In the genomic region with DNA sequence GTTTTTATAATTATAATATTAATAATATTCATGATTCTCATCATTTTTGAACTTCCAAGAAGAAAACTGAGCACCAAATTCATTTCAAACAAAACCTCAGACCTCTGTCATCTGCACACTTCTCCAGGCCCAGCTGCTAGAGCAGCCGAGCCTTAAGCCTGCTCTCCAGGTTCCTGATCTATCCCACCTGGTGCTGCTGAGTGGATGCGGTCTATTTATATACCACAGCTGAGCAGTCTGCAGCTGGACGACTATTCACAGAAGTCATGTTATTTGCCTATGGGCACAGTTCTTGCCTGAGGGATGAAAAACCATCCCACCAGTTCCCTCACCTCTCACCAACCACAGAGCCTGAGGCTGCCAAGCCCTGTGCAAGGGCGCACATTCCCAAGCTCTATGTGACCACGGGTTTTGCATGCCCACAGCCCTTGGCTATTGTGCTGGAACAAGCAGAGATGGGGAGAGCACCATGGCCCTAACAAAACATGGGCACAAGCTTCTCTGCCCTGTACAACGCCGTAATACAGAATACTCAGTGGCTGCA, we compare ENCODE assay signal across 21 mouse cellular contexts. TPM values are rescaled to one million over a fixed set of nuclear protein-coding genes. Genes with fewer than 3 reads are reported as not detected.
A peak's percentile ranks its signal among the peaks of the same experiment; 100 is the strongest.
DNase-seq lines count a peak whose midpoint lies in the region; ATAC-seq and TF ChIP-seq lines count a peak whose summit lies in the region.
"Had no signal": no experiment of that assay in that cellular context is flagged by ENCODE, and none has a peak within 500 bp of the region (broad histone marks: within the 10 kb centered on the region; RNA-seq: fewer than 3 reads in every experiment).

No protein-coding gene starts in this region.

- 47% methylated on average over 7 of the region's 7 CpGs for WGBS in heart, embryonic 14.5 days
- 55% methylated on average over 7 of the region's 7 CpGs for WGBS in kidney, adult 2 months
- WGBS in limb, embryonic 14.5 days = 44% methylated on average over 7 of the region's 7 CpGs

- no peaks in the 10 kb centered on the region for H3K9me3 ChIP-seq in heart, embryonic 14.5 days (ENCODE audit: control insufficient read depth, low read length)
- no peaks in the 10 kb centered on the region for H3K9me3 ChIP-seq in limb, embryonic 14.5 days (ENCODE audit: control insufficient read depth, low read length)
- H3K9me3 ChIP-seq: hindbrain, embryonic 15.5 days; liver, embryonic 13.5 days had no signal

- no peak overlapping the region for H3K9ac ChIP-seq in heart, embryonic 14.5 days (ENCODE audit: low read length)
- no peak overlapping the region for H3K9ac ChIP-seq in limb, embryonic 14.5 days (ENCODE audit: low read depth, low read length, severe bottlenecking)
- H3K9ac ChIP-seq: hindbrain, embryonic 15.5 days; liver, embryonic 13.5 days had no signal

- TF ChIP-seq POLR2A in kidney, adult 2 months (IDR thresholded peaks at IDR 0.05; ENCODE audit: low read depth, low read length) = no peak
- no peak for TF ChIP-seq POLR2A in limb, embryonic 14.5 days (IDR thresholded peaks at IDR 0.05; ENCODE audit: borderline replicate concordance, extremely low read depth, insufficient read depth, insufficient read length)

- H3K36me3 ChIP-seq in heart, embryonic 14.5 days (ENCODE audit: control insufficient read depth, insufficient read depth, low read length) = no peaks in the 10 kb centered on the region
- H3K36me3 ChIP-seq in kidney, adult 2 months (ENCODE audit: control insufficient read depth, insufficient read depth, low read length) = no peaks in the 10 kb centered on the region
- no peaks in the 10 kb centered on the region for H3K36me3 ChIP-seq in limb, embryonic 14.5 days (ENCODE audit: control insufficient read depth, insufficient read depth, low read length)
- H3K36me3 ChIP-seq: hindbrain, embryonic 15.5 days; liver, embryonic 13.5 days had no signal

- TF ChIP-seq CTCF in kidney, adult 2 months (conservative IDR thresholded peaks at IDR 0.05; ENCODE audit: insufficient read depth, insufficient read length, low read depth, low read length) = no peak

- H3K4me2 ChIP-seq in heart, embryonic 14.5 days (ENCODE audit: low read length) = no peak overlapping the region
- no peak overlapping the region for H3K4me2 ChIP-seq in limb, embryonic 14.5 days (replicated peaks; ENCODE audit: low read depth, low read length, severe bottlenecking)
- H3K4me2 ChIP-seq: heart, embryonic 11.5 days; hindbrain, embryonic 15.5 days; liver, embryonic 13.5 days; midbrain, embryonic 11.5 days had no signal

- ATAC-seq in heart, embryonic 14.5 days (ENCODE audit: insufficient number of reproducible peaks, insufficient read depth, low FRiP score, low read depth) = peak; percentile 65; the same call in 1 of the 2 replicates
- peak; percentile 83 for ATAC-seq in limb, embryonic 14.5 days (ENCODE audit: low FRiP score, low read depth)
- ATAC-seq: forebrain, embryonic 16.5 days had no signal

- peaks cover 5 to 7% of the 10 kb centered on the region in 2 experiments; a peak in 3 of 4 replicates for H3K4me1 ChIP-seq in heart, embryonic 14.5 days (ENCODE audit: control insufficient read depth in 2 of 2, insufficient read depth in 2 of 2, low read length in 2 of 2)
- H3K4me1 ChIP-seq in kidney, adult 2 months (ENCODE audit: control insufficient read depth, insufficient read depth, low read length) = peaks cover 16% of the 10 kb centered on the region
- peaks cover 4% of the 10 kb centered on the region for H3K4me1 ChIP-seq in brown adipose tissue, adult 24 weeks (ENCODE audit: control insufficient read depth, insufficient read depth, insufficient read length, low read length)
- H3K4me1 ChIP-seq in limb, embryonic 14.5 days (ENCODE audit: control insufficient read depth, insufficient read depth, low read length) = peaks cover 16% of the 10 kb centered on the region
- H3K4me1 ChIP-seq: hindbrain, embryonic 15.5 days had no signal

- no peaks in the 10 kb centered on the region for H3K27me3 ChIP-seq in heart, embryonic 14.5 days (ENCODE audit: control insufficient read depth, insufficient read depth, low read length)
- H3K27me3 ChIP-seq in kidney, adult 2 months (replicated peaks; ENCODE audit: control insufficient read depth, insufficient read depth, low read length) = no peaks in the 10 kb centered on the region
- H3K27me3 ChIP-seq in limb, embryonic 14.5 days (ENCODE audit: control insufficient read depth, insufficient read depth, low read length) = no peaks in the 10 kb centered on the region; the same call in 1 of the 2 replicates
- H3K27me3 ChIP-seq: hindbrain, embryonic 15.5 days had no signal

- DNase-seq in heart, adult 18-20 months = no peak
- peak; percentile 41 for DNase-seq in kidney, adult 2 months
- no peak for DNase-seq in kidney, postnatal 10 days
- peak; percentile 49 for DNase-seq in limb, embryonic 14.5 days (ENCODE audit: low spot score)
- DNase-seq in spleen, adult 12 weeks (ENCODE audit: low spot score) = no peak
- DNase-seq in right cerebral cortex, adult 18-20 months = no peak
- DNase-seq: cerebellum, adult 11 months; liver, embryonic 13.5 days; lung, postnatal 4 days; retina, postnatal 1 day; thymus, postnatal 25 days had no signal

- no peak overlapping the region for H3K4me3 ChIP-seq in heart, embryonic 14.5 days (ENCODE audit: control insufficient read depth in 1 of 2, insufficient read depth in 1 of 2, low read depth in 1 of 2, low read length in 2 of 2)
- H3K4me3 ChIP-seq in kidney, adult 2 months (ENCODE audit: insufficient read depth, low read depth, low read length) = no peak overlapping the region
- H3K4me3 ChIP-seq in brown adipose tissue, adult 24 weeks (ENCODE audit: insufficient read depth, low read depth, low read length) = no peak overlapping the region
- no peak overlapping the region for H3K4me3 ChIP-seq in limb, embryonic 14.5 days (replicated peaks; ENCODE audit: low read length)
- H3K4me3 ChIP-seq: erythroblast, embryonic 14.5 days; hindbrain, embryonic 15.5 days; liver, embryonic 13.5 days had no signal

- no peak overlapping the region for H3K27ac ChIP-seq in heart, embryonic 14.5 days (replicated peaks in 1 of 2; ENCODE audit: control insufficient read depth in 1 of 2, insufficient read depth in 1 of 2, low read depth in 2 of 2, low read length in 2 of 2)
- peak overlapping the region; percentile 53 for H3K27ac ChIP-seq in kidney, adult 2 months (ENCODE audit: insufficient read depth, low read depth, low read length)
- H3K27ac ChIP-seq in brown adipose tissue, adult 24 weeks (replicated peaks; ENCODE audit: low read depth, low read length) = peak overlapping the region; percentile 21; the same call in 1 of the 2 replicates
- H3K27ac ChIP-seq in limb, embryonic 14.5 days (replicated peaks; ENCODE audit: low read depth, low read length) = no peak overlapping the region
- H3K27ac ChIP-seq: hindbrain, embryonic 15.5 days; liver, embryonic 13.5 days had no signal

RNA-seq across cellular contexts. Expression of a gene that starts 13.6 kb away (rescaled TPM):
- polyA plus RNA-seq in heart, embryonic 14.5 days (2014; fragmentation: Nextera tagmentation; extraction: Ambion mirVana) = 0.20 TPM in 1 of 2 replicates, not detected in the other
- 1 to 10 TPM in 1 of 2 experiments, not detected in 1; 1.3 TPM for total RNA-seq in heart, adult 18-20 months (2021)
- 22.3 and 28.8 TPM in 2 replicates for polyA plus RNA-seq in kidney, adult 2 months (2012; rRNA removed)
- polyA plus RNA-seq in brown adipose tissue, adult 24 weeks (2012; ENCODE audit: insufficient read depth, insufficient read length, missing spikeins) = not detected in 2 replicates
- polyA plus RNA-seq in limb, embryonic 14.5 days (2012; rRNA removed) = 0.35 and 0.50 TPM in 2 replicates
- 0.30 and 0.58 TPM in 2 replicates for polyA plus RNA-seq in limb, embryonic 14.5 days (2014; fragmentation: Nextera tagmentation; extraction: Ambion mirVana)
- total RNA-seq: common myeloid progenitor, adult 5-6 weeks; gastrocnemius, adult 8-10 months; layer of hippocampus, postnatal 14 days had no signal
- polyA plus RNA-seq: midbrain, embryonic 11.5 days had no signal

Comparison
In these comparisons a context has a peak if more than half of its experiments do, and no peak if none do; other contexts are left out.
1. DNase-seq: peak in kidney, adult 2 months (single experiment) and limb, embryonic 14.5 days (single experiment); none in heart, adult 18-20 months (0 of 2), kidney, postnatal 10 days (single experiment), spleen, adult 12 weeks (single experiment) and right cerebral cortex, adult 18-20 months (single experiment).
2. H3K27ac ChIP-seq: peak in kidney, adult 2 months (single experiment) and brown adipose tissue, adult 24 weeks (single experiment); none in heart, embryonic 14.5 days (0 of 2) and limb, embryonic 14.5 days (single experiment).
3. RNA of a gene that starts 13.6 kb away (polyA plus RNA-seq): 22.3 to 28.8 TPM in kidney, adult 2 months; 0.30 to 0.58 TPM in limb, embryonic 14.5 days, 0.20 TPM in heart, embryonic 14.5 days and not detected in brown adipose tissue, adult 24 weeks; every median in the first group is over 10 times any median in the second.